Mouse (Mus musculus) olfactory bulb, adult 2 months (tissue): ENCODE measurements around the gene Farp1. TPM values are rescaled to one million over a fixed set of nuclear protein-coding genes. Genes with fewer than 3 reads are reported as not detected.

Source experiments
- H3K27ac ChIP-seq: fragments of 200-500 bp; 2 replicates; pipeline ENCODE4 v1.5.1; 2012; ENCODE audit warnings: low read depth, low read length; ENCODE audit not compliant: insufficient read depth
- H3K4me1 ChIP-seq: fragments of 200-500 bp; 2 replicates; pipeline ENCODE4 v1.6.1; 2012; ENCODE audit warnings: low read length; ENCODE audit not compliant: control insufficient read depth, insufficient read depth
- H3K4me3 ChIP-seq: fragments of 200-500 bp; 2 replicates; pipeline ENCODE4 v1.5.1; 2012; ENCODE audit warnings: mild to moderate bottlenecking, low read depth, low read length, moderate library complexity; ENCODE audit not compliant: insufficient read depth
- CTCF ChIP-seq: fragments of 200-500 bp; IDR thresholded peaks from 2 replicates; pipeline ENCODE4 v1.5.1; 2012; ENCODE audit warnings: low read depth, mild to moderate bottlenecking, low read length, moderate library complexity; ENCODE audit not compliant: insufficient read depth
- POLR2A ChIP-seq: fragments of 200-500 bp; IDR thresholded peaks from 2 replicates; pipeline ENCODE4 v1.6.1; 2012; ENCODE audit warnings: mild to moderate bottlenecking, low read depth, low read length, moderate library complexity; ENCODE audit not compliant: insufficient read depth
- WGBS: fragments of 180-500 bp; shearing (Covaris S2); methylation state at CpG from one replicate; pipeline ENCODE4 v1.1.7; 2018; 5-methylcytosine and 5-hydroxymethylcytosine counted together
- polyA plus RNA-seq: library from polyadenylated mRNA; stranded (reverse); fragments of >200 nt; gene quantifications from 2 replicates; pipeline ENCODE4 v1.2.4, GENCODE M21; 2012; ENCODE audit warnings: low replicate concordance; ENCODE audit not compliant: missing spikeins, insufficient read depth, insufficient read length

Farp1 gene
- polyA plus RNA-seq, 1 experiment = not detected

- peak overlapping the region; percentile 87 for H3K27ac ChIP-seq
- WGBS = 54% methylated on average over 5 of the region's 5 CpGs
Measured at GRCm38 (mm10) chr14:121073093-121073866, 38.3 kb downstream of the Farp1 start.

GRCm38 (mm10) chr14:121074197-121074734, 39.3 kb downstream of the Farp1 start:
- peaks cover 10% of the 10 kb centered on the region for H3K4me1 ChIP-seq
- TF ChIP-seq CTCF = no peak
- TF ChIP-seq POLR2A = no peak
- 44% methylated on average over 2 of the region's 2 CpGs for WGBS
- no peak overlapping the region for H3K4me3 ChIP-seq
- H3K27ac ChIP-seq = no peak overlapping the region; the same call in 1 of the 2 replicates

More at GRCm38 (mm10) chr14:121073093-121073866, 38.3 kb downstream of the Farp1 start:
- H3K4me1 ChIP-seq = peaks cover 7% of the 10 kb centered on the region
- TF ChIP-seq POLR2A = no peak
- TF ChIP-seq CTCF = no peak
- H3K4me3 ChIP-seq = no peak overlapping the region

- H3K27ac ChIP-seq = peak overlapping the region; percentile 98
- 51% methylated on average over 5 of the region's 5 CpGs for WGBS
- H3K4me3 ChIP-seq = no peak overlapping the region
- TF ChIP-seq POLR2A (no peak), CTCF (no peak)
- peaks cover 27% of the 10 kb centered on the region for H3K4me1 ChIP-seq
Measured at GRCm38 (mm10) chr14:121080739-121081138, 45.7 kb downstream of the Farp1 start.

GRCm38 (mm10) chr14:121082341-121082740, 47.3 kb downstream of the Farp1 start:
- H3K4me3 ChIP-seq = peak overlapping the region; percentile 35
- H3K27ac ChIP-seq = peak overlapping the region; percentile 99
- 4% methylated on average over 7 of the region's 7 CpGs for WGBS
- H3K4me1 ChIP-seq = peaks cover 34% of the 10 kb centered on the region
- no peak for TF ChIP-seq CTCF
- TF ChIP-seq POLR2A = no peak

GRCm38 (mm10) chr14:121082793-121083192, 47.8 kb downstream of the Farp1 start:
- H3K4me1 ChIP-seq = peaks cover 34% of the 10 kb centered on the region
- H3K27ac ChIP-seq = peak overlapping the region; percentile 99
- WGBS = 17% methylated on average over 2 of the region's 2 CpGs
- TF ChIP-seq POLR2A = no peak
- TF ChIP-seq CTCF = no peak
- H3K4me3 ChIP-seq = peak overlapping the region; percentile 35; the same call in 1 of the 2 replicates

- TF ChIP-seq POLR2A (no peak), CTCF (no peak)
- 74% methylated on average over 3 of the region's 3 CpGs for WGBS
- no peak overlapping the region for H3K4me3 ChIP-seq
- H3K4me1 ChIP-seq = peaks cover 34% of the 10 kb centered on the region
- H3K27ac ChIP-seq = peak overlapping the region; percentile 62
Measured at GRCm38 (mm10) chr14:121083352-121083751, 48.4 kb downstream of the Farp1 start.

- peaks cover 16% of the 10 kb centered on the region; the same call in 1 of the 2 replicates for H3K4me1 ChIP-seq
- H3K27ac ChIP-seq = no peak overlapping the region
- no peak for TF ChIP-seq POLR2A
- TF ChIP-seq CTCF = no peak
- H3K4me3 ChIP-seq = no peak overlapping the region
- 60% methylated on average over 9 of the region's 9 CpGs for WGBS
Measured at GRCm38 (mm10) chr14:121092517-121092916, 57.5 kb downstream of the Farp1 start.

- Histone ChIP-seq H3K4me3 (no peak overlapping the region), H3K27ac (0 out of 2 replicates have a peak overlapping the region, but pooled peaks have one; percentile 32), H3K4me1 (peaks cover 18% of the 10 kb centered on the region)
- 68% methylated on average over 6 of the region's 6 CpGs for WGBS
- no peak for TF ChIP-seq CTCF
- TF ChIP-seq POLR2A = no peak
Measured at GRCm38 (mm10) chr14:121093860-121094259, 58.9 kb downstream of the Farp1 start.

- no peak for TF ChIP-seq CTCF
- TF ChIP-seq POLR2A = no peak
- WGBS = 77% methylated on average over 12 of the region's 12 CpGs
- H3K4me3 ChIP-seq = no peak overlapping the region
- 0 out of 2 replicates have a peak overlapping the region, but pooled peaks have one; percentile 3 for H3K27ac ChIP-seq
- peaks cover 12% of the 10 kb centered on the region for H3K4me1 ChIP-seq
Measured at GRCm38 (mm10) chr14:121097640-121098435, 62.8 kb downstream of the Farp1 start.
